Mouse (Mus musculus) heart, postnatal 25 days (tissue): ENCODE results near the gene Slc26a5. TPM values are rescaled to one million over a fixed set of nuclear protein-coding genes. Genes with fewer than 3 reads are reported as not detected.

Experiments used
- DNase-seq: peaks from one replicate; pipeline ENCODE4 v3.0.0; 2022; ENCODE audit warnings: low spot score
- intact Hi-C: fragments of 180-260 bp; cut with DNase I; formaldehyde crosslinking; loops from one replicate; pipeline ENCODE4 v1.15.1; 2025
- total RNA-seq, 2 experiments: library from RNA; stranded (reverse); gene quantifications; 2 replicates each; pipeline ENCODE4 v1.2.3; 2021

Gene Slc26a5
- total RNA-seq, 2 experiments from 2014 or later, result not detected

DNA sequence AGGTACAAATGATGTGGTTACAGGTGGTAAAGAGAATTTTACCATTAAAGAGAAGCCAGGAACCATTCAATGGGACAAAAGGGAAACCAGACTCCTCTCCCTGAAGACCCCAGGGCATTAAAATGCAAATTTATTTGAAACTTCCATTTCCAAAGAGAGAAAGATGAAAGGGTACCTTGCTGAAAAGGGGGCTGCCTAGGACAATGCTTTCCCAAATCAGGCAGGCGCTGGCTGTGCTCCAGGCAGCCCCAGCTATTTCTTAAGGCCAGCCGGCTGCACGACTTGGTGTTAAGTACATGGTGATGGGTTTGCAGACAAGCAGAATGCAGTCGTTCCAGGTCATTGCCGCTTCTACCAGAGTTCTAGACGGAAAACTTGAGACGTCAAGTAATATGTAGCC, 39.0 kb downstream of the Slc26a5 start:
- DNase-seq, result no peak
- intact Hi-C loops, result no loop called here

DNA sequence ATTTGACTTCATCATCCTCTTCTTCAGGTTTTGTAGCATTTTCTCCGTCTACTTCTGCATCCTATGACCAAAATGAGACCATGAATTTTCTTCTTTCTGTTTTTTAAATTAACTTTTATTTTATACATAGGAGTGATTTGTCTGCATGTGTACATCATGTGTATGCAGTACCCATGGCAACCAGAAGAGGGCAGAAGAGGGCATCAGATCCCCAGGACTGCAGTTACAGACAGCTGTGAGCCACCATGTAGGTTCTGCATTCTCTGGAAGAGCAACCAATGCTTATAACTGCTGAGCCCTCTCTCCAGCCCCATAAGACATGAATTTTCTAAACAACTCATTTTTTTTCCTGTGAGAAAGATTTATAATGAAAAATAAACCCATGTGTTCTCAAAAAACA, 51.4 kb downstream of the Slc26a5 start:
- intact Hi-C loops, result no loop called here
- DNase-seq, result no peak

DNA sequence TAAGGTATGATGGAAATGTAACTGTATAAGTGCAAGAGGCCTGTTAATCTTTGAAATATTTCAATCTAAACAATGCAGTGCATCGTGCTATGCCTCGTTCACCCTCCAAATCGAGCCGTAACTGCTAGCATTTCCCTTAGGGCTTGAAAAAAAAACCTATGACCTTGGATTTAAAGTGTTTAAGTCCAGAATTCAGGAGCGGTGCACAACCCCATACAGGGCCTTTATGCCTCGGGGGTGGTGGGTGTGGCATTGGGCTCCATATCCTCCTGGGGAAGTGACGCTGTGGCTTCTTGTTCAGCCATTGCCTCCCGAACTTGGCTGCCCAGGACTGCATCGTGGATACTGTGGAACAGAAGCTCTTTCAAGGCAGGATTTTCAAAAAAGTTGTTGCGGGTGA, 54.5 kb downstream of the Slc26a5 start:
- DNase-seq, result no peak

DNA sequence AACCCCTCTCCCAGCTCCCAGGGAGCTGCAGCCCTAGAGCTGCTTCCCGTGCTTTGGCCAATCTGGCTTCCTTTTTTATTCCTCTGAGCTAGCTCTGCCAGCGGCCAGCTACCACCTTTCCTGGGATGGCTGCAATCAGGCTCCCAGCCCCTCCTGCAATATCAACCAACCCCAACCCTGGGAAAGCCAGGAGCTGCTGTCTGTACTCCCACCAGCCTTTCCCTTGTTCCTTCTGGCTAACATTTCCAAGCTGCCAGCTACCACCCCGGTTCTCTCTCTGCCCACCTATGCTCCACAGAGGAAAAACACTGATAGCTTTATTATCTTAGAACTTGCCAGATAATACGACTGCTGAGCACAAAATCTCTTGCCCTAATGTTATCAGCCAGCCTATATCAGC, 60.6 kb downstream of the Slc26a5 start:
- intact Hi-C loops, result no loop called here
- DNase-seq, result no peak

More for the DNA sequence above, 54.5 kb downstream of the Slc26a5 start:
- intact Hi-C loops, result no loop called here

DNA sequence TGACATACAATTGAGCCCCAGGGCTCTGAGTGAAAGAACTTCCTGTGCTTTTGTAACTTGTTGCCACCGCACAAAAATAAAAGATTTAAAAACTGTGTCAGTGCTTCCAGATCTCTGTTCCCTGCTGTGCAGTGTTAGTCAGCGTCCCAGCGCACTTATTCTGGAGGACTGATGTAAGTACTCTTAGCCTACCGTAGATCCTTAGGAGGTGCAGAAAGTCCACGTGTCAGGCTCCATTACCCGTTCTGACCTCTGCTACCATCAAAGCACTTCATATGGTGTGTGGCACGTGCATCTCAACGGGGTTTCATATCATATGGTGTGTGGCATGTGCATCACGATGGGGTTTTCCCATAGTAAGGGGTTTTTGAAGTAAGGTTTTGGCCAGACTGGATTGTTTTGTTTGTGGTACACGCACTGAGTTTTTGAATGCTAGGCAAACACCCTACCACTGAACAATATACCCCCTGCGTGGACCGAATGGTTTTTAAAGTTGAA, 61.7 kb downstream of the Slc26a5 start:
- intact Hi-C loops, result no loop called here
- DNase-seq, result no peak

DNA sequence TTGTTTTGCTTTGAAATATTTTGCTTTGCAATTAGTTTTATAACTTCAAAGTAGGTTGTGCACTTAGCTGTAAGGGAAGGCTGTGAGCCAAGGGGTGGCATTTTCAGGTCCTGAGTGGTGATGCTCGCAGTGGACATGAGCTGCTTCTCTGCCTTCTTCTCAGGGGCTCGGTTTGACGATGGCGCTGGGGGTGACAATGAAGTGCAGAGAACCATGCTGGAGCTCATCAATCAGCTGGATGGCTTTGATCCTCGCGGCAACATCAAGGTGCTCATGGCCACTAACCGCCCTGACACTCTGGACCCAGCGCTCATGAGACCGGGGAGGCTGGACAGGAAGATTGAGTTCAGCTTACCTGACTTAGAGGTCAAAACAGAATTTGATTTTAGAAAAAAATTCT, 62.5 kb downstream of the Slc26a5 start:
- DNase-seq, result no peak
- intact Hi-C loops, result no loop called here

DNA sequence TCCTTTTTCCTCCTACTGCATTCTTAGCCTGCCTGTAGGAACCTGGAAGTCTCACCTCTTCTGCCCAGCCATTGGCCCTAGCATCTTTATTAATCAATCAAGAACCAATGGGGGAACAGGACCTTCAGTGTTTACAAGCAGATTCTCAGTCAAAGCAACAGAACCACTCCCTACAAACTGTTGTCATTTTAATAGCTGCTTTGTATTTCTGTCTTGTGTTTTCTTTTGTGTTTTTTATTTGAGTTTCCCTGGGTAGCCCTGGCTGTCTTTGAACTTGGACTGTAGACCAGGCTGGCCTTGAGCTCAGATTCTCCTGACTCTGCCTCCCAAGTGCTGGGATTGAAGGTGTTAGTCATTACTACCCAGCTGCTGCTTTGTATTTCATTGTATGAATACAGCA, 73.2 kb downstream of the Slc26a5 start:
- intact Hi-C loops, result no loop called here

DNA sequence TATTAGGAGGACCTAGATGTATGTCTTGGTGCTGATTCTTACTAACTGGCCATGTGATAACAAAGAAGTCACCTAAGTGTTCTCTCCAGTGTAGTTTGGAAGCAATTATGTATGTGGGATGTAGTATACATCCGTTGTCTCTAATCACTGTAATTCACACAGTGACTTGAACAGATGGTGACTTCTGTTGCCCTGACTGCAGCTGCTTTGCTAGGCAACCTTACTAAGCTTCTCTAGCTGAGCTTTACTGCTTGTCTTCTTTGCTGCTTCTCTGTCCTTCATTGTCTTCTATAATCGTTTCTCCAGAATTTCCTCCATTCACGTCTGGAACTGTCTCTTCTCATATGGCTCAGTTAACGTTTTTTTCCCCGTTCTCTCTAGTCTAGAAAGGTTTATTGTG, 76.3 kb downstream of the Slc26a5 start:
- DNase-seq, result no peak
- intact Hi-C loops, result no loop called here

More for the DNA sequence above, 73.2 kb downstream of the Slc26a5 start:
- no peak for DNase-seq

DNA sequence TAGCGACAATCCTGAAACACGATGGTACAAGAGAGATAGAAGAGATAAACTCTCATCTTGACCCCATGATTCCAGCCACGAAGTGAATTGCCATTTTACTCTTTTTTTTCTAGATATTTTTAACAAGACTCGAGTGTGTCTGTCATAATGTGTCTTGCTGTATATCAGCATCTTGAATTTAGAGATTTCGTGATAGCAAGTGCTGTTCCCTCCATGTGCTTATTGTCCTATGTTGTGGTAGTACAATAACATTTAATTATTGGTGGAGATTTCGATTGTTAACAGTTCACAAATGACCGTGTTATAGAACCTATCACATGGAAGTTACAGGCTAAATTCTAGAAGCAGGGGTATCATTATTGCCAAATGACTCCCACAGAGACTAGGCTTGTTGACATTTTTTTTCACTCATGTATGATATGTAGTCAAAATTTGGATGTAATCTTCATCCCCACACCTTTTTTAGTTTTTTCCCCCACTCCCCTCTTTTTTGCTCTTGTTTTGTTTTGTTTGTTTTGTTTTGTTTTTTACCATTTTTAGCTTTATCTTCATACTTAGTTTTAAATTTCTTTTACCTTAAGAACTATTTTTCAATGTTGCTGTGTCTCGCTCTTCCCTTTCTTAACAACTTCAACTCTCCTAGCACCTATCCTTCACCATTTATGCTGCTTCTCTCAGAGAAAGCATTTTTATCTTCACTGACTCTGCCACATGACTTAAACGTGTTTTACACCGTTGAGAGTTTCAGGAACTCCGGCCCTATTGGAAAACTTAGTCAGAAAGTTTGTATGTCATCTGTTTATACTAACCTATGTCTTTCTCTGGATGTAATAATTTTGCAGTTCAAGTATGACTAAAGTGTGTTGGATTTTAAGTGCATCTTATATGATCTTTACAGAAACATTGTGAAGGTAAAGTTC, 78.0 kb downstream of the Slc26a5 start:
- intact Hi-C loops, result no loop called here
- no peak for DNase-seq

DNA sequence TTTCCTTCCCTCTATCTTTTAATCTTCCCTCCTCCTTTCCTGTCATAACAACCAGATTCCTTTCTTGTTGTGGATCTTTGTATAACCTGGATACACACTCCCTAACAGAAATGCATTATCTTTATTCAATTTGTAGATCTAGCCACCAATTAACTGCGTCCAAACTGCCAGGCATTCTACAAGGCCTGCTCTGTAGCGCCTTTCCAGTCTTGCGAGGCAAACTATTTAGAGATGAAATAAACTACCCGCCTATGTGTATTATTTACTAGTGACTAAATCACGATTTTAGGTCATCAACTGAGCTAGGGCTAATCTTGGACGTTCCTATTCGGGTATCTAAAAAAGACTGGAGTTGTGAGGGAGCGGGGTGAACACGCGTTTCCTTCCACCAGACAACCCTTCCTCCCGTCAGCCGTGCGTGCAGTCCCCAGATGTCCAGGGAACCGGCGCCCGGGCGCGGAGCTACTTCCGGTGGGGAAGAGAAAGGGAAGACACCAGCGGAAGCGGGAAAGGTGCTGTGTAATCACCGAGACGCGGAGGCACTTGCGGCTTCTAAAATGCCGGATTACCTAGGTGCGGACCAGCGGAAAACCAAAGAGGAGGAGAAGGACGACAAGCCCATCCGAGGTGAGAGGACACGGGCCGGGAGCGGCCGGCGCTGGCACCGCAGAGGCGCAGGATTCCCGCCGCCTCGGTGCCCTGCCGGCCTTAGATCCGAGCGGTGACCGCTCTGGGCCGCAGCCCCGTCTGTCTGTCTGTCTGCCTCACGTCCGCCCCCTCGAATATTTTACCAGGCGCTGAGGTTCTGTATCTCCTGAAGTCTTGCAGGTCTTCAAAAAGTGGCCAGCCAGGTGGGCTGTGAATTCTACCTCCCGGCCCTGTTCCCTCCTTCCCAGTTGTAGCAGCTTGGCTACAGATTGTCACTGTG, 78.9 kb downstream of the Slc26a5 start:
- intact Hi-C loops, result no loop called here
- peak; percentile 79 for DNase-seq

DNA sequence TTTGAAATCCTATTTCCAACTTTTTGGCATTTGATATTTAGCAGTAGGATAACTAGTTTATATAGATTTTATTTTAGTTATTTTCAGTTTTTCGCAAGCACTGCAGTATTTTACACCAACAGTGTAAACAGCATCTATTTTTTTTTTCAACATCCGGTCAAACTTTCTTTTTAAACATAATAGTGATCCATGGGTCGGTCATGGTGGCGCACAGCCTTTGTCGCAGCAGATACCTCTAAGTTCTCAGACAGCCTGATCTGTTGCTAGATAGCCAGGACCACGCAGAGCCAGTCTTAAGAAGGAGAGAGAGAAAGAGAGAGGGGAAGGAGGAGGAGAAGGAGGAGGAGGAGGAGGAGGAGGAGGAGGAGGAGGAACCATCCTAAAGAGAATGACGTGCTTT, 79.6 kb downstream of the Slc26a5 start:
- DNase-seq, result no peak
- intact Hi-C loops, result loop anchor here (2.0 kb wide), 1 partner anchor 49 kb away; the partner anchor contains the start of gene Pmpcb

DNA sequence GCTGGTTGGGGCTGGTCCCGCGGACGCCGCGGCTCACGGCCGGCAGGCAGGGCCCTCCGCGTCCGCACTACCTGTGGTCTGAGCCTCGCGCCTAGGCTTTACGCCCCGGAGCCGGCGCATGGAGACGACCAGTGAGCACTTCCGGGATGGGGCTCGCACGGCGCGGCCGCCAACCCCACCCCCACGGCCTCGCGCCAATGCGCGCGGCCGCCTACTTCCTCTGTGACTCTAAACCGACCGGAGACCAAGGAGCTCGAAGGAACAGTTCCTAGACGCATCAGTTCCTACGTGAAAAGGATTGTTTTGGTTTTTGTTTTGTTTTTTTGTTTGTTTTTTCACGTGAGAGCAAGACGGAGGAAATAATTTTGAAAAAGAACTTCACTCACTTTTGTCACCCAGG, 80.4 kb downstream of the Slc26a5 start, which contains the start of the genes Dnajc2 and Psmc2:
Gene Dnajc2, minus strand, starts transcription at position 199 of the 400 bp plus-strand sequence.
Gene Psmc2, plus strand, starts transcription at position 231 of the 400 bp plus-strand sequence.
- DNase-seq, result peak; percentile 84
- intact Hi-C loops, result loop anchor here (2.0 kb wide), 1 partner anchor 48 kb away; the partner anchor contains the start of gene Pmpcb

DNA sequence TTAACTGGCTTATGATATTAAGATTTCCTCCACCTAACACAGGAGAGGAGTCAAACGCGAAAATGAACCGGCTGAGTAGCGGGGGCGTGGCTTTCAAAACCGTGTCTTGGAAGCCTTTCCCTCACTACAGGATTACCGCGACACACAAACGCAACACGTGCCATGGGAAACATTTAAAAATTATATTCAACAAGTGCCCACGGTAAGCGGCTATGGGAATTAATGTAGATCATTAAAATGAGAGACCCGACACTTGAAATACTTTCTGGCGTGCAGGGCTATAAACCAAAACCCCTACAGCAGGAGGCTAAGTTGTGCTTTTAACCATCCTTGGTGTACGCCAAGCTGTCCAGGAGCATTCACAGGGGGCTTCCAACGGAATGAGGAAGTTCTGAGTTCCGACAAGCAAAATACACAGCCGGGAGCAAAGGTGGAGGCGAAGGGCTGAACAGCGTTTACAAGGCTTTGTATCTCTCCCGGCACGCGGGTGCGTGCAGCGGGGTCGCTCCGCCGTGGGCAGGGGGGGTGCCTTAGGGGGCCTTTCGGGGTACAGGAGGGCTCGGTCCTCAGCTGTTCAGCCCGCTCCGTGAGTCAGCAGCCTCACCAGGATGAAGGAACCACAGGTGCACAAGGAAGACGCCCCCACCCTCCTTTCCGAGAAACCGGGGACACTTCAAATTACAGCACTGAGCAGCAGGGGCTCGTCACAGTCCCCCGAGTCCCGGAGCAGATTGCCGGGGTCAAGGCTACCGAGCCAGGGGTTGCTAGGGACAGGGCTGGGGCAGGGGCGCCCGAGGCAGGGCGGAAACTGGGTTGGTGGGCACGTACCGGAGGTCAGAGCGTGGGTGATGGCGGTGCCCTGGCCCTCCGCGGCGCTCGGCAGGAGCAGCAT, 81.0 kb downstream of the Slc26a5 start:
- intact Hi-C loops, result loop anchor here (2.0 kb wide), 1 partner anchor 48 kb away; the partner anchor contains the start of gene Pmpcb
- DNase-seq, result peak; percentile 3

DNA sequence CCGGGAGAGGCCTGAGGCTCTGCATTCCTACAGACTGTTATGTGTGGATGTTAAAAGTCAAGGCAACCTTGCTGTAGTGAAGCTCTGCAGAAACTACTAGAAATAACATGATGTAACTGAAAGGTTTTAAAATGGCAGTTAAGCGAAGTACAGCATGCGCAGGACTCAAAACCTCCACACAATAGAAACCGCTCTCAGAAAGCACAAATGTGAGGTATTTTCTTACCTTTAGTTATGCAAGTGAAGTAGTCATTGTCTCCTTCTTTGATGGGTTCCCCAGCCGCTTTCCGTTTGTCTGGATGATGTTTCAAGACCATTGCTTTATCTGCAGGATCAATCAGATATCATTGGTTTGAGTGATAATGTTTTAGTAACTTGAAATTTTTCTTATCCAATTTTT, 88.9 kb downstream of the Slc26a5 start:
- no peak for DNase-seq
- intact Hi-C loops, result no loop called here

DNA sequence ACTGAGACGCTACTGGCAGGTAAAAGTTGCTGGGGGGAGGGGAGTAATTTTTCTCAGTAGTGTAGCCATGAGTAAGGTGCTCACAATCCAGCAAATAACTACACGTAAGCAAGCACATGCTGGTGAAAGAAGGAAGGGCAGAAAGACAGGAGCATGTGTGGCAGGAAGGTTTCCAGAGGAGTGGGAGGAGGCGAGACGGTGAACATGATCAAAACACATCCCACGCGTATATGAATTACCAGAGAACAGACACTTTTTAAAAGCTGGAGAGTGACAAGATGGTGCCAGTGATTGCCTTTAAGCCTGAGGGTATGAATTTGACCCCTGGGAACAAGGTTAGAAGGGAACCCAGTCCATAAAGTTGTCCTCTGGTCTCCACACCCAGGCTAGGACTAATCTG, 95.6 kb downstream of the Slc26a5 start:
- intact Hi-C loops, result no loop called here
- DNase-seq, result no peak

DNA sequence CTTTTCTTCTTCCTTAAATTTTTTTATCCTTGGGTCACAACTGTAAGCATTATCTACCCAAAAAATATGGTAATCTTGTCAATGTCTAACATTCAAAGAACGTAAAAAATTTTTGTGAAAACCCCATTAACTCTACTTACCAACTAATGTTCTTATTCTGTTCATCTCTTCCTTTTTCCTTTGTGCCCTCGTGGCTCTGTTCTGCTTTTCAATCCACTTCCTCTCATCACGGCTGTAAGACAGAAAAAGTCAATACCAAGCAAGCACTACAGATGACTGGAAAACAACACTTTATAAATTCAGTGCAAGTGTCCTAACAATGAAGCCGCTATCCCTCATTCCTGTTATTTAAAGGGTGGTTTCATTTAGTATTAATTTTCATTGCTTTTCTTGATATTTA, 96.9 kb downstream of the Slc26a5 start:
- intact Hi-C loops, result no loop called here
- no peak for DNase-seq
